Comparison of ENCODE assay signal across 12 mouse cellular contexts in genomic region chr12:80653951-80654658, GRCm38 (mm10). TPM values are rescaled to one million over a fixed set of nuclear protein-coding genes. Genes with fewer than 3 reads are reported as not detected.
DNase-seq lines count a peak whose midpoint lies in the region; ATAC-seq and TF ChIP-seq lines count a peak whose summit lies in the region.
"Had no signal": no experiment of that assay in that cellular context is flagged by ENCODE, and none has a peak within 500 bp of the region (broad histone marks: within the 10 kb centered on the region; RNA-seq: fewer than 3 reads in every experiment).

No protein-coding gene starts in this region.

- no peak overlapping the region for H3K4me3 ChIP-seq in liver, postnatal 0 days (ENCODE audit: low read depth, low read length)
- H3K4me3 ChIP-seq in liver, embryonic 11.5 days (ENCODE audit: low read depth, low read length): no peak overlapping the region
- H3K4me3 ChIP-seq: liver, embryonic 13.5 days; neural tube, embryonic 13.5 days had no signal

- peak; percentile 91 for ATAC-seq in liver, postnatal 0 days
- ATAC-seq in liver, embryonic 11.5 days (replicated peaks; ENCODE audit: low FRiP score): no peak

- no peak for TF ChIP-seq EP300 in liver, postnatal 0 days (IDR thresholded peaks at IDR 0.05; ENCODE audit: low read depth)

- H3K4me1 ChIP-seq in liver, postnatal 0 days (ENCODE audit: insufficient read depth): peaks cover 12% of the 10 kb centered on the region; the same call in 1 of the 2 replicates
- H3K4me1 ChIP-seq in liver, embryonic 11.5 days (replicated peaks; ENCODE audit: control insufficient read depth, insufficient read depth, low read length): peaks cover 5% of the 10 kb centered on the region; the same call in 1 of the 2 replicates

- peak; percentile 37 for DNase-seq in liver, postnatal 0 days
- DNase-seq in liver, embryonic 11.5 days (ENCODE audit: low spot score): no peak
- DNase-seq in fat pad, adult 2 months (ENCODE audit: extremely low read depth, low read depth, low spot score): peak; percentile 91
- peak; percentile 42 to 53 for DNase-seq in kidney, postnatal 36 days
- peak; percentile 53 to 64 for DNase-seq in urinary bladder, postnatal 36 days (ENCODE audit: low spot score in 2 of 2)
- no peak for DNase-seq in T-cell, adult 2 months (ENCODE audit: low spot score)
- DNase-seq in neural tube, embryonic 10.5 days (ENCODE audit: extremely low spot score, low spot score): no peak
- no peak for DNase-seq in left cerebral cortex, adult 8-10 months (ENCODE audit: low spot score in 2 of 2)
- DNase-seq: liver, embryonic 13.5 days; thymus, postnatal 36 days had no signal

- H3K27me3 ChIP-seq in liver, postnatal 0 days (ENCODE audit: insufficient read depth, low read length): no peaks in the 10 kb centered on the region
- H3K27me3 ChIP-seq in liver, embryonic 11.5 days (replicated peaks; ENCODE audit: control insufficient read depth, insufficient read depth, low read length): no peaks in the 10 kb centered on the region
- H3K27me3 ChIP-seq: liver, embryonic 13.5 days; neural tube, embryonic 13.5 days had no signal

- peak overlapping the region; percentile 51 for H3K4me2 ChIP-seq in liver, postnatal 0 days (ENCODE audit: low read depth, low read length)
- no peak overlapping the region for H3K4me2 ChIP-seq in liver, embryonic 11.5 days
- H3K4me2 ChIP-seq: liver, embryonic 13.5 days; neural tube, embryonic 13.5 days had no signal

- no peaks in the 10 kb centered on the region for H3K9me3 ChIP-seq in liver, postnatal 0 days (ENCODE audit: low read length)
- H3K9me3 ChIP-seq in liver, embryonic 11.5 days (ENCODE audit: control insufficient read depth, low read length): no peaks in the 10 kb centered on the region
- H3K9me3 ChIP-seq: liver, embryonic 13.5 days; neural tube, embryonic 13.5 days had no signal

- no peak for TF ChIP-seq CTCF in liver, postnatal 0 days (IDR thresholded peaks at IDR 0.05; ENCODE audit: low read depth)

- H3K36me3 ChIP-seq in liver, postnatal 0 days (replicated peaks; ENCODE audit: insufficient read depth, low read length): peaks cover 2% of the 10 kb centered on the region; the same call in 1 of the 2 replicates
- no peaks in the 10 kb centered on the region; the same call in 1 of the 2 replicates for H3K36me3 ChIP-seq in liver, embryonic 11.5 days (ENCODE audit: control insufficient read depth, insufficient read depth, low read length)

- H3K9ac ChIP-seq in liver, postnatal 0 days (replicated peaks): no peak overlapping the region
- H3K9ac ChIP-seq in liver, embryonic 11.5 days (ENCODE audit: low read depth, low read length): no peak overlapping the region
- H3K9ac ChIP-seq: liver, embryonic 13.5 days; neural tube, embryonic 13.5 days had no signal

- H3K27ac ChIP-seq in liver, postnatal 0 days (ENCODE audit: low read depth): peak overlapping the region; percentile 65
- no peak overlapping the region for H3K27ac ChIP-seq in liver, embryonic 11.5 days (ENCODE audit: low read depth, low read length)
- H3K27ac ChIP-seq: liver, embryonic 13.5 days; neural tube, embryonic 13.5 days had no signal

- WGBS in liver, postnatal 0 days (ENCODE audit: insufficient replicate concordance): 76% methylated on average over 7 of the region's 7 CpGs
- WGBS in liver, embryonic 11.5 days: 89% methylated on average over 7 of the region's 7 CpGs

RNA-seq across cellular contexts. Expression of gene Erh, which starts 10.0 kb away (rescaled TPM):
- polyA plus RNA-seq in liver, postnatal 0 days (2015; fragmentation: Nextera tagmentation; extraction: Ambion mirVana): 81.6 and 92.2 TPM in 2 replicates
- polyA plus RNA-seq in liver, embryonic 11.5 days (2014; fragmentation: Nextera tagmentation; extraction: Ambion mirVana): 304 and 308 TPM in 2 replicates
- total RNA-seq in left cerebral cortex, adult 8-10 months (2022): 10 to 100 TPM; 24.8 to 52.7 (median 38.4) TPM

RNA-seq across cellular contexts. Expression of gene Slc39a9, which starts 10.4 kb away (rescaled TPM):
- polyA plus RNA-seq in liver, postnatal 0 days (2015; fragmentation: Nextera tagmentation; extraction: Ambion mirVana): 8.0 and 10.7 TPM in 2 replicates
- polyA plus RNA-seq in liver, embryonic 11.5 days (2014; fragmentation: Nextera tagmentation; extraction: Ambion mirVana): 21.4 and 25.1 TPM in 2 replicates
- total RNA-seq in left cerebral cortex, adult 8-10 months (2022): 10 to 100 TPM; 34.7 to 40.3 (median 37.8) TPM

RNA-seq across cellular contexts. Expression of gene Plekhd1, which starts 38.3 kb away (rescaled TPM):
- 0.13 TPM in 1 of 2 replicates, not detected in the other for polyA plus RNA-seq in liver, postnatal 0 days (2015; fragmentation: Nextera tagmentation; extraction: Ambion mirVana)
- 0.70 and 1.1 TPM in 2 replicates for polyA plus RNA-seq in liver, embryonic 11.5 days (2014; fragmentation: Nextera tagmentation; extraction: Ambion mirVana)
- total RNA-seq in left cerebral cortex, adult 8-10 months (2022): 1 to 10 TPM; 3.6 to 7.8 (median 5.6) TPM
- total RNA-seq: MEL had no signal

Comparison
In these comparisons a context has a peak if more than half of its experiments do, and no peak if none do; other contexts are left out.
1. DNase-seq: peak in liver, postnatal 0 days (single experiment), fat pad, adult 2 months (single experiment), kidney, postnatal 36 days (2 of 2) and urinary bladder, postnatal 36 days (2 of 2); none in liver, embryonic 11.5 days (single experiment), T-cell, adult 2 months (single experiment), neural tube, embryonic 10.5 days (single experiment) and left cerebral cortex, adult 8-10 months (0 of 2).